Mouse (Mus musculus): ENCODE data around the gene Chchd3.

Gene Chchd3

GRCm38 (mm10) chr6:33031631-33032030 is 28.4 kb downstream of the Chchd3 start:
- in situ Hi-C loops (cut with MboI; ENCODE audit: low pct_unique_long_range_greater_than_20kb in 1 of 2, low sequenced_read_pairs in 2 of 2, unreplicated experiment in 1 of 2) = no loop called here

GRCm38 (mm10) chr6:33028296-33028695 is 31.8 kb downstream of the Chchd3 start:
- in situ Hi-C loops (cut with MboI; ENCODE audit: low pct_unique_long_range_greater_than_20kb in 1 of 2, low sequenced_read_pairs in 2 of 2, unreplicated experiment in 1 of 2) = no loop called here

- in situ Hi-C loops (cut with MboI; ENCODE audit: low pct_unique_long_range_greater_than_20kb in 1 of 2, low sequenced_read_pairs in 2 of 2, unreplicated experiment in 1 of 2) = no loop called here
Observed at GRCm38 (mm10) chr6:33025041-33025440, 35.0 kb downstream of the Chchd3 start.

- in situ Hi-C loops (cut with MboI; ENCODE audit: low pct_unique_long_range_greater_than_20kb in 1 of 2, low sequenced_read_pairs in 2 of 2, unreplicated experiment in 1 of 2) = no loop called here
Observed at GRCm38 (mm10) chr6:33004607-33005006, 55.5 kb downstream of the Chchd3 start.

GRCm38 (mm10) chr6:33002988-33003387 is 57.1 kb downstream of the Chchd3 start:
- in situ Hi-C loops (cut with MboI; ENCODE audit: low pct_unique_long_range_greater_than_20kb in 1 of 2, low sequenced_read_pairs in 2 of 2, unreplicated experiment in 1 of 2) = no loop called here

- in situ Hi-C loops (cut with MboI; ENCODE audit: low pct_unique_long_range_greater_than_20kb in 1 of 2, low sequenced_read_pairs in 2 of 2, unreplicated experiment in 1 of 2) = no loop called here
Observed at GRCm38 (mm10) chr6:33001271-33001670, 58.8 kb downstream of the Chchd3 start.

- in situ Hi-C loops (cut with MboI; ENCODE audit: low pct_unique_long_range_greater_than_20kb in 1 of 2, low sequenced_read_pairs in 2 of 2, unreplicated experiment in 1 of 2) = no loop called here
Observed at GRCm38 (mm10) chr6:32996597-32996996, 63.5 kb downstream of the Chchd3 start.

GRCm38 (mm10) chr6:32993847-32994246 is 66.2 kb downstream of the Chchd3 start:
- in situ Hi-C loops (cut with MboI; ENCODE audit: low pct_unique_long_range_greater_than_20kb in 1 of 2, low sequenced_read_pairs in 2 of 2, unreplicated experiment in 1 of 2) = no loop called here

GRCm38 (mm10) chr6:32990061-32990633 is 69.9 kb downstream of the Chchd3 start:
- in situ Hi-C loops (cut with MboI; ENCODE audit: low pct_unique_long_range_greater_than_20kb in 1 of 2, low sequenced_read_pairs in 2 of 2, unreplicated experiment in 1 of 2) = no loop called here

GRCm38 (mm10) chr6:32988561-32988960 is 71.5 kb downstream of the Chchd3 start:
- in situ Hi-C loops (cut with MboI; ENCODE audit: low pct_unique_long_range_greater_than_20kb in 1 of 2, low sequenced_read_pairs in 2 of 2, unreplicated experiment in 1 of 2) = no loop called here

- in situ Hi-C loops (cut with MboI; ENCODE audit: low pct_unique_long_range_greater_than_20kb in 1 of 2, low sequenced_read_pairs in 2 of 2, unreplicated experiment in 1 of 2) = no loop called here
Observed at GRCm38 (mm10) chr6:32983876-32984275, 76.2 kb downstream of the Chchd3 start.

GRCm38 (mm10) chr6:32981253-32981652 is 78.8 kb downstream of the Chchd3 start:
- in situ Hi-C loops (cut with MboI; ENCODE audit: low pct_unique_long_range_greater_than_20kb in 1 of 2, low sequenced_read_pairs in 2 of 2, unreplicated experiment in 1 of 2) = no loop called here

- in situ Hi-C loops (cut with MboI; ENCODE audit: low pct_unique_long_range_greater_than_20kb in 1 of 2, low sequenced_read_pairs in 2 of 2, unreplicated experiment in 1 of 2) = no loop called here
Observed at GRCm38 (mm10) chr6:32978811-32979210, 81.2 kb downstream of the Chchd3 start.

GRCm38 (mm10) chr6:32971926-32972325 is 88.1 kb downstream of the Chchd3 start:
- in situ Hi-C loops (cut with MboI; ENCODE audit: low pct_unique_long_range_greater_than_20kb in 1 of 2, low sequenced_read_pairs in 2 of 2, unreplicated experiment in 1 of 2) = no loop called here

GRCm38 (mm10) chr6:32968971-32969370 is 91.1 kb downstream of the Chchd3 start:
- in situ Hi-C loops (cut with MboI; ENCODE audit: low pct_unique_long_range_greater_than_20kb in 1 of 2, low sequenced_read_pairs in 2 of 2, unreplicated experiment in 1 of 2) = no loop called here

- in situ Hi-C loops (cut with MboI; ENCODE audit: low pct_unique_long_range_greater_than_20kb in 1 of 2, low sequenced_read_pairs in 2 of 2, unreplicated experiment in 1 of 2) = no loop called here
Observed at GRCm38 (mm10) chr6:32962048-32962447, 98.0 kb downstream of the Chchd3 start.

- in situ Hi-C loops (cut with MboI; ENCODE audit: low pct_unique_long_range_greater_than_20kb in 1 of 2, low sequenced_read_pairs in 2 of 2, unreplicated experiment in 1 of 2) = no loop called here
Observed at GRCm38 (mm10) chr6:32961477-32961876, 98.6 kb downstream of the Chchd3 start.

- in situ Hi-C loops (cut with MboI; ENCODE audit: low pct_unique_long_range_greater_than_20kb in 1 of 2, low sequenced_read_pairs in 2 of 2, unreplicated experiment in 1 of 2) = no loop called here
Observed at GRCm38 (mm10) chr6:32959816-32960550, 100.1 kb downstream of the Chchd3 start.

GRCm38 (mm10) chr6:32955481-32955880 is 104.6 kb downstream of the Chchd3 start:
- in situ Hi-C loops (cut with MboI; ENCODE audit: low pct_unique_long_range_greater_than_20kb in 1 of 2, low sequenced_read_pairs in 2 of 2, unreplicated experiment in 1 of 2) = no loop called here

- in situ Hi-C loops (cut with MboI; ENCODE audit: low pct_unique_long_range_greater_than_20kb in 1 of 2, low sequenced_read_pairs in 2 of 2, unreplicated experiment in 1 of 2) = no loop called here
Observed at GRCm38 (mm10) chr6:32950973-32951372, 109.1 kb downstream of the Chchd3 start.

All from mouse embryonic stem cell (cell line).